Mouse (Mus musculus): ENCODE measurements around the gene Gm20388. TPM values are rescaled to one million over a fixed set of nuclear protein-coding genes. Genes with fewer than 3 reads are reported as not detected.
A peak's percentile ranks its signal among the peaks of the same experiment; 100 is the strongest.

The Gm20388 gene
- polyA plus RNA-seq, 1 experiment from 2014 or later: 1.7 TPM

DNA sequence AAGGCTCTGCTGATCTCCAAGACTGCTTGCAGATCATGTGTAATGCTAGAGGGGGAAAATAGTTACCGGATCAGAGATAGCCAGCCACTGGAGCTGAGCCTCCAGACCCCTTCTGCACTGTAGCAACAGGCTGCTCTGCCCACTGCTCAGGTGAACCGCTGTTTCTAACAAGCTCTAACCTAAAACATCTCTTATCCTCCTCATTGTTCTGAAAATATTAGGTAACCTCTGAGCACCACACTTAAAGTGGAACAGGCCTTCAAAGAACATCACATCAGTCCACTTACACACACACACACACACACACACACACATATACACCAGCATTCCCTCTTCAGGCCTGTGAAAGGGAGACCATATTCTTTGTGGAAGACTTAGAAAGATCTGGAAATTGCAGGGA is 1921.4 kb downstream of the Gm20388 start:
- Histone ChIP-seq H3K4me1 (replicated peaks) (peaks cover 26% of the 10 kb centered on the region), H3K27ac (peak overlapping the region; percentile 84), H3K4me3 (no peak overlapping the region), H3K9me3 (no peaks in the 10 kb centered on the region), H3K27me3 (ENCODE audit: insufficient read depth, poor library complexity, severe bottlenecking) (no peaks in the 10 kb centered on the region), H3K36me3 (peaks cover 5% of the 10 kb centered on the region; the same call in 1 of the 2 replicates)
- 78% methylated on average over 2 of the region's 2 CpGs for WGBS
- no peak for DNase-seq (ENCODE audit: low spot score)

DNA sequence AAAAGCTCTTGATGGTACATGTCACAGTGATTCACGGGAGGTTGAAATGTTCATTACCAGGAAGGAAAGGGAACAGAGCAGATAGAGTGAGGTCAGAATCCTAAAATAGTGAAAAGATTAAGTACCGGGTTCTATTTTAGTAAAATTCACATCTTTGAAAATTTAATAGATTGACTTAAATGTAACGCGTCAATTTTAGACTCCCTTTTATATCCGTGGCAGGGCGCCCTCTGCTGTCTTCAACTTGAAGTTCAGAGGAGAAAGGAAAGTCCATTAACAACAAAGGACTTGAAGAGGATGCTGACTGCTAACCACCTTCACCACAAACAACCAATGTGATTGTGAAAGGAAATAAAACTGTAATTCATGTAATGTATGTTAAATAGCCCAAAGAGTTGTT is 1921.9 kb downstream of the Gm20388 start:
- peak; percentile 67 for DNase-seq (ENCODE audit: low spot score)
- Histone ChIP-seq H3K27me3 (ENCODE audit: insufficient read depth, poor library complexity, severe bottlenecking) (no peaks in the 10 kb centered on the region), H3K9me3 (no peaks in the 10 kb centered on the region), H3K4me3 (peak overlapping the region; percentile 20; the same call in 1 of the 2 replicates), H3K36me3 (peaks cover 5% of the 10 kb centered on the region; the same call in 1 of the 2 replicates), H3K4me1 (replicated peaks) (peaks cover 26% of the 10 kb centered on the region), H3K27ac (peak overlapping the region; percentile 84)
- 17% methylated on average over 6 of the region's 6 CpGs for WGBS

DNA sequence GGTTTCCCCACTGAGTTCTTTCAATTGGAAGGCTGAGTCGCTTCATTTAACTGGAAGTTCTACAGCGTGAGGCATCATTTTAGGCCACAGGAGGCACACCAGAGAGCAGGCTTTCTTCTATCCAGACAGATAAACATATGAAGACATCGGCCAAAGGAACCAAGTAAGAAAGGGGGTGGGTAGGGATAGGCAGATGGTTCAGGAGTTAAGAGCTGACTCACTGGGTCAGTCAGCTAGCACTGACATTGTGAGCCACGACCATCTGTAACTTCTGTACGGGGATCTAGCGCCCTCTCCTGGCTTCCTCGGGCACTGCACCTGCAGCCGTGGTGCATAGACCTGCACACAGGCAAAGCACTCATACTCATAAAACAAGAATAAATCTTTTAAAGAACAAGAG is 1930.6 kb downstream of the Gm20388 start:
- no peak overlapping the region; the same call in 1 of the 2 replicates for H3K27ac ChIP-seq
- WGBS: 49% methylated on average over 8 of the region's 8 CpGs
- H3K4me3 ChIP-seq: no peak overlapping the region
- no peaks in the 10 kb centered on the region for H3K9me3 ChIP-seq
- H3K4me1 ChIP-seq (replicated peaks): peaks cover 6% of the 10 kb centered on the region; the same call in 1 of the 2 replicates
- DNase-seq (ENCODE audit: low spot score): peak; percentile 61
- no peaks in the 10 kb centered on the region for H3K27me3 ChIP-seq (ENCODE audit: insufficient read depth, poor library complexity, severe bottlenecking)
- peaks cover 44% of the 10 kb centered on the region for H3K36me3 ChIP-seq

DNA sequence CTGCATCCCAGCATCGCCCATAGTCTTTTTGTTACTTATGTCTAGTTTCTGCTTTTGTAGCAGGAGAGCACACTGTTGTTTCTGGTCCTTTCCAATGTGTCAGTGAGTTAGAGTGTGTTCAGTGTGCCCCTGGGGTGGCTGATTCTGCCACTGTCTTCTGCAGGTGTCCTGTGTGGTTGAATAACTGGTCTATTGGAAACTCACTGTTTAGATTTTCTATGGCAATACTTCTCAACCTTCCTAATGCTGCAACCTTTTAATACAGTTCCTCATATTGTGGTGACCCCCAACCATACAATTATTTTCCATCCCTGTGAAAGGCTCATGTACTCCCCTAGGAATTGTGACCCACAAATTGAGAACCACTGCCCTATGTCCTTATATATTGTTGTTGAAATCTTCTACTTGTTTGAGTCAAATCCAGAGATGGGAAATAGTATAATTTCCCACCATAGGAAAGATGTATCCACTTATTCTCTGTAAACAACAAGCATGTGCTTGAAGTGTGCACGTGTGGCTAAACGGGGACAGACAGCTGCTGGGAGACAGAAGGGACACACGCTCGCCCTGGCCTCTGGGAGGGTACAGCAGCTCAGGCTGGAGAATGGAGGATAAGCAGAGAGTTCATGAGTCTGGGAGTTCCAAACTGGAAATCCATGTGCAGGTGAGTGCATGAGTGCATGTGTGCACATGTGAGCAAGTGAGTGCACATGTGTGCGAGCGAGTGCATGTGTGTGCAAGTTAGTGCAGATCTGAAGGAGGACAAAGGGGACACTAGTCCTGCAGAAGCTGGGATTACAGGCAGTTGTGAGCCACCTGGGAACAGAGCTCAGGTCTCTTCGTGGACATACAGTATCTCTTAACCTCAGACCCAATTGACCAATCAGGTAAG is 1931.7 kb downstream of the Gm20388 start:
- Histone ChIP-seq H3K4me1 (replicated peaks) (peaks cover 6% of the 10 kb centered on the region; the same call in 1 of the 2 replicates), H3K36me3 (peaks cover 45% of the 10 kb centered on the region), H3K27me3 (ENCODE audit: insufficient read depth, poor library complexity, severe bottlenecking) (no peaks in the 10 kb centered on the region), H3K9me3 (no peaks in the 10 kb centered on the region), H3K4me3 (no peak overlapping the region), H3K27ac (no peak overlapping the region)
- WGBS: 89% methylated on average over 8 of the region's 8 CpGs
- DNase-seq (ENCODE audit: low spot score): no peak

DNA sequence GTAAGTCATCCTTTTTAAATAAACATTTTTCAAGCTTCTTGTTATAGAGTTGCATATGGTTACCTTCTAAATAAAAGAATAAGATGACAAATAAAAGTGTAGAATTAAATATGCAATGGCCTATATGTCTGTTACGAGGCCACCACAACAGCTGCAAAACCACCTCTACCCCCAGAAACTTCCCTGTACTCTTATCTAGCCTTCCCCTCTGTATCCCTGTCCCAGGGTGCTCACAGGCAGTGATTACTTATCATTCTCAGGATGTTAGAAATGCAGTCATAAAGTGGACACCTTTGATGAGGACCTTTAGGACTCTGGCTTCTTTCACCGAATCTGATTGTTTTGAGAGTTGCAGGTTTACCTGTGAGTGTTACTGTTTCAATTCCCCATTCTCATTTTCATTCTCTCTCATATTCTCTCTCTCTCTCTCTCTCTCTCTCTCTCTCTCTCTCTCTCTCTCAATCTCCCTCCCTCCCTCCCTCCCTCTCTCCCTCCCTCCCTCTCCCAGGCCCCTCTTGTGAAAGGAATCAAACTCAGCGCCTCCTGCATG is 1932.6 kb downstream of the Gm20388 start:
- 83% methylated on average over 3 of the region's 3 CpGs for WGBS

GRCm38 (mm10) chr8:121844765-121845164 is 1934.1 kb downstream of the Gm20388 start:
- 55% methylated on average over 7 of the region's 7 CpGs for WGBS
- Histone ChIP-seq H3K9me3 (no peaks in the 10 kb centered on the region), H3K4me3 (no peak overlapping the region), H3K36me3 (peaks cover 45% of the 10 kb centered on the region), H3K27ac (no peak overlapping the region), H3K27me3 (ENCODE audit: insufficient read depth, poor library complexity, severe bottlenecking) (peaks cover 3% of the 10 kb centered on the region; the same call in 1 of the 2 replicates), H3K4me1 (replicated peaks) (peaks cover 6% of the 10 kb centered on the region; the same call in 1 of the 2 replicates)
- no peak for DNase-seq (ENCODE audit: low spot score)

More for the DNA sequence above, 1932.6 kb downstream of the Gm20388 start:
- no peaks in the 10 kb centered on the region for H3K9me3 ChIP-seq
- no peak for DNase-seq (ENCODE audit: low spot score)
- H3K27ac ChIP-seq: no peak overlapping the region
- peaks cover 45% of the 10 kb centered on the region for H3K36me3 ChIP-seq
- peaks cover 6% of the 10 kb centered on the region; the same call in 1 of the 2 replicates for H3K4me1 ChIP-seq (replicated peaks)
- no peaks in the 10 kb centered on the region for H3K27me3 ChIP-seq (ENCODE audit: insufficient read depth, poor library complexity, severe bottlenecking)
- H3K4me3 ChIP-seq: no peak overlapping the region

DNA sequence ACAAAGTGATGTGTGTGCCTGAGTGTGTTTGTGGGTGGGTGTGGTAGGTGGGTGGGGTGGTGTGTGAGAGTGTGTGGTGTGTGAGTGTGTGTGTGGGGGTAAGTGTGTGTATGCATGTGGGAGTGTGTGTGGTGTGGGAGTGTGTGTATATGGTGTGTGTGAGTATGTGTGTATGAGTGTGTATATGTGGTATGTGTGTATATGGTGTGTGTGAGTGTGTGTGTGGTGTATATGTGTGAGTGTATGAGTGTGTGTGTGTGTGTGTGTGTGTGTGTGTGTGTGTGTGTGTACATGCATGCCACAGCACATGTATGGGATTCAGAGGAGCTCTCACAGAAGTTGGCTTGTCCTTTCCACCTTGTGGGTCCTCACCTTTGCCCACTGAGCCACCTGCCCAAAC is 1936.2 kb downstream of the Gm20388 start:
- Histone ChIP-seq H3K27ac (no peak overlapping the region), H3K27me3 (ENCODE audit: insufficient read depth, poor library complexity, severe bottlenecking) (peaks cover 3% of the 10 kb centered on the region; the same call in 1 of the 2 replicates), H3K4me1 (replicated peaks) (peaks cover 22% of the 10 kb centered on the region), H3K4me3 (no peak overlapping the region), H3K36me3 (peaks cover 37% of the 10 kb centered on the region), H3K9me3 (no peaks in the 10 kb centered on the region)
- no peak for DNase-seq (ENCODE audit: low spot score)

GRCm38 (mm10) chr8:121847261-121847822 is 1936.7 kb downstream of the Gm20388 start:
- Histone ChIP-seq H3K36me3 (peaks cover 32% of the 10 kb centered on the region), H3K27ac (no peak overlapping the region), H3K27me3 (ENCODE audit: insufficient read depth, poor library complexity, severe bottlenecking) (peaks cover 5% of the 10 kb centered on the region; the same call in 1 of the 2 replicates), H3K4me3 (no peak overlapping the region), H3K9me3 (no peaks in the 10 kb centered on the region), H3K4me1 (replicated peaks) (peaks cover 26% of the 10 kb centered on the region)
- WGBS: 68% methylated on average over 10 of the region's 10 CpGs
- DNase-seq (ENCODE audit: low spot score): no peak

GRCm38 (mm10) chr8:121847987-121848386 is 1937.3 kb downstream of the Gm20388 start:
- no peak for DNase-seq (ENCODE audit: low spot score)
- Histone ChIP-seq H3K4me3 (no peak overlapping the region), H3K36me3 (peaks cover 25% of the 10 kb centered on the region), H3K4me1 (replicated peaks) (peaks cover 26% of the 10 kb centered on the region), H3K9me3 (no peaks in the 10 kb centered on the region), H3K27me3 (ENCODE audit: insufficient read depth, poor library complexity, severe bottlenecking) (peaks cover 8% of the 10 kb centered on the region; the same call in 1 of the 2 replicates), H3K27ac (no peak overlapping the region)
- WGBS: 80% methylated on average over 6 of the region's 6 CpGs

GRCm38 (mm10) chr8:121848495-121848894 is 1937.9 kb downstream of the Gm20388 start:
- H3K27me3 ChIP-seq (ENCODE audit: insufficient read depth, poor library complexity, severe bottlenecking): peaks cover 8% of the 10 kb centered on the region; the same call in 1 of the 2 replicates
- peaks cover 20% of the 10 kb centered on the region for H3K36me3 ChIP-seq
- no peak for DNase-seq (ENCODE audit: low spot score)
- H3K4me1 ChIP-seq (replicated peaks): peaks cover 26% of the 10 kb centered on the region
- no peaks in the 10 kb centered on the region for H3K9me3 ChIP-seq
- H3K4me3 ChIP-seq: no peak overlapping the region
- WGBS: 73% methylated on average over 10 of the region's 10 CpGs
- H3K27ac ChIP-seq: no peak overlapping the region

- H3K4me1 ChIP-seq (replicated peaks): peaks cover 26% of the 10 kb centered on the region
- H3K4me3 ChIP-seq: no peak overlapping the region
- WGBS: 77% methylated on average over 9 of the region's 9 CpGs
- no peak for DNase-seq (ENCODE audit: low spot score)
- no peak overlapping the region for H3K27ac ChIP-seq
- H3K36me3 ChIP-seq: peaks cover 16% of the 10 kb centered on the region; the same call in 1 of the 2 replicates
- H3K9me3 ChIP-seq: no peaks in the 10 kb centered on the region
- H3K27me3 ChIP-seq (ENCODE audit: insufficient read depth, poor library complexity, severe bottlenecking): peaks cover 8% of the 10 kb centered on the region; the same call in 1 of the 2 replicates
Measured at GRCm38 (mm10) chr8:121849303-121849702, 1938.7 kb downstream of the Gm20388 start.

- Histone ChIP-seq H3K9me3 (no peaks in the 10 kb centered on the region), H3K4me3 (no peak overlapping the region), H3K4me1 (replicated peaks) (peaks cover 21% of the 10 kb centered on the region), H3K27me3 (ENCODE audit: insufficient read depth, poor library complexity, severe bottlenecking) (peaks cover 8% of the 10 kb centered on the region; the same call in 1 of the 2 replicates), H3K27ac (0 out of 2 replicates have a peak overlapping the region, but pooled peaks have one; percentile 80), H3K36me3 (peaks cover 12% of the 10 kb centered on the region; the same call in 1 of the 2 replicates)
- WGBS: 15% methylated on average over 6 of the region's 6 CpGs
- DNase-seq (ENCODE audit: low spot score): peak; percentile 82
Measured at GRCm38 (mm10) chr8:121850018-121850417, 1939.4 kb downstream of the Gm20388 start.

Measured in hindbrain, embryonic 10.5 days (tissue).